ENCODE assay signal across 10 mouse cellular contexts in genomic region chr4:150193915-150194314, GRCm38 (mm10). TPM values are rescaled to one million over a fixed set of nuclear protein-coding genes. Genes with fewer than 3 reads are reported as not detected.
DNase-seq lines count a peak whose midpoint lies in the region; ATAC-seq and TF ChIP-seq lines count a peak whose summit lies in the region.
"Had no signal": no experiment of that assay in that cellular context is flagged by ENCODE, and none has a peak within 500 bp of the region (broad histone marks: within the 10 kb centered on the region; RNA-seq: fewer than 3 reads in every experiment).

No protein-coding gene starts in this region.

- H3K4me3 ChIP-seq in kidney, embryonic 15.5 days (replicated peaks) = no peak overlapping the region
- H3K4me3 ChIP-seq in ES-E14 (ENCODE audit: insufficient read depth in 1 of 2, low read depth in 1 of 2, low read length in 2 of 2, poor library complexity in 1 of 2, severe bottlenecking in 1 of 2) = no peak overlapping the region
- H3K4me3 ChIP-seq: hindbrain, embryonic 15.5 days; neural tube, embryonic 12.5 days had no signal

- DNase-seq in adrenal gland, postnatal 10 days = peak; percentile 70
- DNase-seq in adrenal gland, adult 8-10 months = no peak
- DNase-seq in kidney, adult 9 months = peak; percentile 56
- DNase-seq in ES-E14 (ENCODE audit: low read depth, low spot score) = peak; percentile 60
- DNase-seq in embryo, embryonic 11 days = peak; percentile 57
- peak; percentile 16 for DNase-seq in lung, postnatal 25 days (ENCODE audit: low spot score)
- peak; percentile 67 for DNase-seq in thymus, postnatal 0 days (ENCODE audit: low spot score)

- in situ Hi-C loops in ES-E14 (cut with MboI; ENCODE audit: low sequenced_read_pairs in 2 of 2, unreplicated experiment in 2 of 2) = no loop called here

- H3K4me2 ChIP-seq in kidney, embryonic 15.5 days = no peak overlapping the region
- H3K4me2 ChIP-seq: hindbrain, embryonic 15.5 days; neural tube, embryonic 12.5 days had no signal

- no peaks in the 10 kb centered on the region for H3K4me1 ChIP-seq in kidney, embryonic 15.5 days
- H3K4me1 ChIP-seq in ES-E14 (ENCODE audit: control insufficient read depth in 2 of 2, insufficient read depth in 2 of 2, low read length in 2 of 2, poor library complexity in 1 of 2) = no peaks in the 10 kb centered on the region
- H3K4me1 ChIP-seq: hindbrain, embryonic 15.5 days; neural tube, embryonic 12.5 days had no signal

- WGBS in kidney, embryonic 15.5 days = 45% methylated on average over 1 of the region's 1 CpGs

- ATAC-seq in kidney, embryonic 15.5 days (replicated peaks; ENCODE audit: low FRiP score) = no peak

- no peaks in the 10 kb centered on the region for H3K36me3 ChIP-seq in kidney, embryonic 15.5 days
- no peaks in the 10 kb centered on the region for H3K36me3 ChIP-seq in ES-E14 (ENCODE audit: control insufficient read depth, insufficient read depth, low read length, poor library complexity, severe bottlenecking)
- H3K36me3 ChIP-seq: hindbrain, embryonic 15.5 days; neural tube, embryonic 12.5 days had no signal

- H3K9me3 ChIP-seq in kidney, embryonic 15.5 days (replicated peaks) = no peaks in the 10 kb centered on the region
- H3K9me3 ChIP-seq in ES-E14 (ENCODE audit: control insufficient read depth, insufficient read depth, low read depth, low read length) = no peaks in the 10 kb centered on the region
- H3K9me3 ChIP-seq: hindbrain, embryonic 15.5 days; neural tube, embryonic 12.5 days had no signal

- no peak overlapping the region for H3K27ac ChIP-seq in kidney, embryonic 15.5 days
- no peak overlapping the region for H3K27ac ChIP-seq in ES-E14 (ENCODE audit: insufficient read depth, low read depth, low read length, poor library complexity, severe bottlenecking)
- H3K27ac ChIP-seq: hindbrain, embryonic 15.5 days; neural tube, embryonic 12.5 days had no signal

- no peaks in the 10 kb centered on the region for H3K27me3 ChIP-seq in kidney, embryonic 15.5 days
- H3K27me3 ChIP-seq: hindbrain, embryonic 15.5 days; neural tube, embryonic 12.5 days had no signal

- no peak overlapping the region for H3K9ac ChIP-seq in kidney, embryonic 15.5 days
- H3K9ac ChIP-seq in ES-E14 (ENCODE audit: insufficient read depth, low read depth, low read length, poor library complexity, severe bottlenecking) = no peak overlapping the region
- H3K9ac ChIP-seq: hindbrain, embryonic 15.5 days; neural tube, embryonic 12.5 days had no signal

TF ChIP-seq in ES-E14, 5 proteins besides CTCF, POLR2A, EP300 and RAD21:
- TF ChIP-seq ZNF384 (IDR thresholded peaks at IDR 0.05; ENCODE audit: low read depth, low read length) = no peak
- TF ChIP-seq ZC3H11A (IDR thresholded peaks at IDR 0.05; ENCODE audit: borderline replicate concordance, low read depth, low read length) = no peak; the same call in 1 of the 2 replicates
- TF ChIP-seq CHD2 (IDR thresholded peaks at IDR 0.05; ENCODE audit: low read depth, low read length) = no peak
- no peak for TF ChIP-seq HCFC1 (IDR thresholded peaks at IDR 0.05; ENCODE audit: borderline replicate concordance, insufficient read depth, low read length)
- no peak for TF ChIP-seq MAFK (IDR thresholded peaks at IDR 0.05; ENCODE audit: insufficient read depth, low read depth, low read length)

RNA-seq across cellular contexts. Expression of gene Car6, which starts 7.2 kb away (rescaled TPM):
- under 1 TPM; 0.27 to 0.54 TPM for total RNA-seq in adrenal gland, postnatal 10 days (2021)
- under 1 TPM in 3 of 4 experiments, not detected in 1; 0.30 to 0.70 (median 0.59) TPM for total RNA-seq in adrenal gland, adult 8-10 months (2022)
- not detected in 2 replicates for polyA plus RNA-seq in kidney, embryonic 15.5 days (2015; fragmentation: Nextera tagmentation; extraction: Ambion mirVana)
- 0.18 and 0.21 TPM in 2 replicates for total RNA-seq in ES-E14 (2012; rRNA removed)
- polyA plus RNA-seq in thymus, postnatal 0 days (2015; fragmentation: Nextera tagmentation; extraction: Ambion mirVana) = 0.30 and 0.93 TPM in 2 replicates
- polyA plus RNA-seq: hindbrain, embryonic 15.5 days; neural tube, embryonic 12.5 days had no signal

RNA-seq across cellular contexts. Expression of gene Eno1, which starts 42.6 kb away (rescaled TPM):
- total RNA-seq in adrenal gland, postnatal 10 days (2021) = 100 to 1,000 TPM; 442 to 474 TPM
- 100 to 1,000 TPM; 203 to 424 (median 307) TPM for total RNA-seq in adrenal gland, adult 8-10 months (2022)
- 1,865 and 1,947 TPM in 2 replicates for polyA plus RNA-seq in kidney, embryonic 15.5 days (2015; fragmentation: Nextera tagmentation; extraction: Ambion mirVana)
- total RNA-seq in ES-E14 (2012; rRNA removed) = 824 and 994 TPM in 2 replicates
- 700 and 780 TPM in 2 replicates for polyA plus RNA-seq in thymus, postnatal 0 days (2015; fragmentation: Nextera tagmentation; extraction: Ambion mirVana)

RNA-seq across cellular contexts. Expression of gene Slc2a7, which starts 45.1 kb away (rescaled TPM):
- not detected for total RNA-seq in adrenal gland, postnatal 10 days (2021)
- total RNA-seq in adrenal gland, adult 8-10 months (2022) = not detected
- not detected in 2 replicates for polyA plus RNA-seq in kidney, embryonic 15.5 days (2015; fragmentation: Nextera tagmentation; extraction: Ambion mirVana)
- total RNA-seq in ES-E14 (2012; rRNA removed) = 2.5 and 2.6 TPM in 2 replicates
- polyA plus RNA-seq in thymus, postnatal 0 days (2015; fragmentation: Nextera tagmentation; extraction: Ambion mirVana) = not detected in 2 replicates
- polyA plus RNA-seq: hindbrain, embryonic 15.5 days; neural tube, embryonic 12.5 days had no signal
